Mouse (Mus musculus) midbrain, embryonic 14.5 days (tissue): ENCODE measurements at regions not wholly inside any gene's neighbourhood (a gene's known extent, or its start where the extent isn't known, plus 50 kb on each side); places are given as distances from the start of the nearest gene placed in this dataset.

Experiments used
- ATAC-seq: fragments of 200-750 bp; cut with Nextera tagmentation; 2 replicates; pipeline ENCODE4 v1.8.0; 2017; ENCODE audit warnings: moderate number of reproducible peaks, moderate library complexity; ENCODE audit not compliant: low FRiP score, low TSS enrichment
- DNase-seq: peaks from one replicate; pipeline ENCODE4 v3.0.0-alpha.2; 2015
- H3K27ac ChIP-seq: fragments of 300-500 bp; sonication (generic); replicated peaks from 2 replicates; pipeline ENCODE4 v1.5.1; 2014; ENCODE audit warnings: mild to moderate bottlenecking, low read depth, low read length, moderate library complexity
- H3K27me3 ChIP-seq: fragments of 300-500 bp; sonication (generic); 2 replicates; pipeline ENCODE4 v1.6.1; 2014; ENCODE audit warnings: low read length, control low read depth, mixed read lengths; ENCODE audit not compliant: control insufficient read depth, insufficient read depth
- H3K36me3 ChIP-seq: fragments of 300-500 bp; sonication (generic); 2 replicates; pipeline ENCODE4 v1.6.1; 2014; ENCODE audit warnings: low read length, control low read depth; ENCODE audit not compliant: control insufficient read depth, insufficient read depth
- H3K4me1 ChIP-seq: fragments of 300-500 bp; sonication (generic); 2 replicates; pipeline ENCODE4 v1.6.1; 2014; ENCODE audit warnings: mild to moderate bottlenecking, antibody characterized with exemption, low read length, control low read depth; ENCODE audit not compliant: control insufficient read depth, insufficient read depth
- H3K4me2 ChIP-seq: fragments of 300-500 bp; sonication (generic); 2 replicates; pipeline ENCODE4 v1.6.1; 2014; ENCODE audit warnings: mild to moderate bottlenecking, low read length, moderate library complexity
- H3K4me3 ChIP-seq: fragments of 300-500 bp; sonication (generic); replicated peaks from 2 replicates; pipeline ENCODE4 v1.5.1; 2014; ENCODE audit warnings: low read depth, low read length
- H3K9ac ChIP-seq: fragments of 300-500 bp; sonication (generic); replicated peaks from 2 replicates; pipeline ENCODE4 v1.6.1; 2014; ENCODE audit warnings: mild to moderate bottlenecking, low read length, moderate library complexity
- H3K9me3 ChIP-seq: fragments of 300-500 bp; sonication (generic); 2 replicates; pipeline ENCODE4 v1.6.1; 2016; ENCODE audit warnings: low read length, control low read depth, mixed read lengths; ENCODE audit not compliant: control insufficient read depth
- WGBS: fragments of 180-500 bp; shearing (Covaris S2); extraction: QIAGEN DNeasy Blood & Tissue Kit; methylation state at CpG from one replicate; pipeline ENCODE4 v1.1.7; 2014; 5-methylcytosine and 5-hydroxymethylcytosine counted together

DNA sequence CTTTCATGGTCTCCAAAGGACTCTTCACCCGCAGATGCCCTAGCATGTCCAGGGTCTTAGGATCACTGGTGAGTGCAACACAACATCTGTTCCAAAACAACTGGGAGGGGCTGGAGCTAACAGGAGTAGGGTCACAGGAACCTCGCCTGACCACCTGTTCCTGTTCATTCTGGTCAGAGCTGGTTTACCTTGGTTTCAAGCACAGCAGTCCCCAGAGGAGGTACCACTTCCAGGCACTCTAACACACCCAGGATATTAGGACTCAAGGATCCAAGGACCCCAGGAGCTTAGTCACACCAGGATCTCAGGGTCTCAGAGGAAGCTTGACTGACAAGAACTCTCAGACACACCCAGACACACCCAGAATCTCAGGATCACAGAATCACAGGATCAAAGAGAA is 94.9 kb upstream of the Plscr5 start:
- no peak for DNase-seq
- no peak overlapping the region for H3K4me3 ChIP-seq
- no peaks in the 10 kb centered on the region for H3K36me3 ChIP-seq
- no peaks in the 10 kb centered on the region for H3K4me1 ChIP-seq
- no peak overlapping the region for H3K4me2 ChIP-seq
- 82% methylated on average over 2 of the region's 2 CpGs for WGBS
- H3K9ac ChIP-seq = no peak overlapping the region
- no peaks in the 10 kb centered on the region for H3K27me3 ChIP-seq
- H3K27ac ChIP-seq = no peak overlapping the region
- H3K9me3 ChIP-seq = no peaks in the 10 kb centered on the region
- no peak for ATAC-seq

DNA sequence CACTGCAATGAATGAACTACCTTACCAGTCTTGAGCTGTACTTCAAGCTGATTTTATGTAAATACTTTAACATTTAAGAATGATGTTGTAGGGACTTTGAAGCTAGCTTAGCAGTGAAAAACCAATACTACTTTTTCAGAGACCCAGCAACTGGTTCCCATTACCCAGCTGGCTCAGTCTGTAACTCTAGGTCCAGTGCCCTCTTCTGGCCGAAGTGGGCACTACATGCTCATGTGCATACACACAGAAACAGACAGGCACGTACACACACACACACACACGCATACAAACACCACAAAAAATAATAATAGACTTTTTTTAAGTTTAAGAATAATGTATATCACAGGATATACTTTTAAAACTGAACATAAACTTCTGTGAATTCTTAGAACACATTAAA is 63.2 kb upstream of the Plscr5 start:
- no peaks in the 10 kb centered on the region for H3K9me3 ChIP-seq
- H3K36me3 ChIP-seq = no peaks in the 10 kb centered on the region
- WGBS = 93% methylated on average over 3 of the region's 3 CpGs
- H3K27ac ChIP-seq = no peak overlapping the region
- H3K4me2 ChIP-seq = no peak overlapping the region
- ATAC-seq (no peak), DNase-seq (no peak)
- no peak overlapping the region for H3K9ac ChIP-seq
- no peak overlapping the region for H3K4me3 ChIP-seq
- H3K27me3 ChIP-seq = no peaks in the 10 kb centered on the region
- no peaks in the 10 kb centered on the region for H3K4me1 ChIP-seq

DNA sequence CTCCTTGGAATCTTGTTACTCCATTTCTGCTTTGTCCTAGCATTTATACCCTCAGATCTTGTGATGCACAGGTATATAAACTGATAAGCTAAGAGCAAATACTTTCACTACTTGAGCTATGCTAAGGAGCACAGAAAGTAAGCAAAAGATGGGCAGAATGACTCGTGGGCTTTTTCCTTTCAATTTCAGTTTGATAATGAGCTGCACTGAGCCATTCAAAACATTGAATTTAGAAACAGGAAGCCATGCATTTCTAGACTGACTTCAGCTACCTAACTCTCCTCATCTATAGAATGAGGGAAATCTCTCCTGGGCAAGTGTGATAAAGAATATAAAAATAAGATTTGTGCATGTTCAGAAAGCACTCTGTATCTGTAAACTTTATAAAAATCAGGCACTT is 62.3 kb upstream of the Plscr5 start:
- no peak overlapping the region for H3K27ac ChIP-seq
- DNase-seq = no peak
- H3K4me1 ChIP-seq = no peaks in the 10 kb centered on the region
- H3K4me2 ChIP-seq = no peak overlapping the region
- H3K9ac ChIP-seq = no peak overlapping the region
- no peaks in the 10 kb centered on the region for H3K27me3 ChIP-seq
- WGBS = 78% methylated on average over 1 of the region's 1 CpGs
- no peaks in the 10 kb centered on the region for H3K36me3 ChIP-seq
- H3K4me3 ChIP-seq = no peak overlapping the region
- H3K9me3 ChIP-seq = no peaks in the 10 kb centered on the region
- ATAC-seq = no peak

DNA sequence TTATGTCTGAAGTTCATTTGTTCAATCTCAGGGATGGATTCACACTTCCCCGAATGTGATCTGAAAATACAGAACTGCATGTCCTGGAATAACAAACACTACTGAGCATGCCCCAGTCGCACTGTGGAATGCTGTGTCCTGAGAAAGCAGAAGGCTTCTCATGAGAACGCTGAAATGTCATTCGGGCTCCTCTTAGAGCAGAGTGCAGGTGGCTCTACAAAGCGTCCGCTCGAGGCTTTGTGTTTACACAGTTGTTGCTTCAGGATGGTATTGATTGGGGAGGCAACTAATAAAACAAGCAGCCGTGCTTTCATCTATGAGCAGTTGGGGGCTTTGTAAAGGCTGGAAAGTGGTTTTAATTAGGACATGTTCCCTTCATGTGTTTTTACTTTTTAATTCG is 60.3 kb upstream of the Plscr5 start:
- H3K27me3 ChIP-seq = no peaks in the 10 kb centered on the region
- ATAC-seq = no peak
- H3K4me2 ChIP-seq = no peak overlapping the region
- no peak overlapping the region for H3K4me3 ChIP-seq
- H3K4me1 ChIP-seq = no peaks in the 10 kb centered on the region
- no peaks in the 10 kb centered on the region for H3K36me3 ChIP-seq
- peak; percentile 45 for DNase-seq
- no peaks in the 10 kb centered on the region for H3K9me3 ChIP-seq
- H3K9ac ChIP-seq = no peak overlapping the region
- 46% methylated on average over 9 of the region's 9 CpGs for WGBS
- H3K27ac ChIP-seq = no peak overlapping the region

DNA sequence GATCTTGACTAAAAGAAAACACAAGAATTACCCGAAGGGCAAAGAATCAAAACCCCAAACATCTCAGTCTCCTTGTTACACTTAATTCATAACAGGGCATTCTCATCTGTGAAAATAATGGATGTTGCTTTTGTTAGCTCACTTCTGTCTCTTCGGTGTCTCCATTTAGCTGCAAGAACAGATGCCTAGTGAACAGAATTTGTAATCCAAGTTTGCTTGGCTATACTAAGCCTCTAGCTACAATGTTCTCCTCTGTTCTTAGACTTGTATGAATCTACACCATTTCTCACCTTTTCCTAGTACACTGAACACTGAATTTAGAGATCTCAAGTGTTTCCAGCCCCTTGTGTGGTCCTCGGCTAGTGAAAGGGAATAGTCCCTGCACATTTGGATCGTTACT is 50.8 kb upstream of the Plscr5 start:
- WGBS = 93% methylated on average over 4 of the region's 4 CpGs
- Histone ChIP-seq H3K9me3 (no peaks in the 10 kb centered on the region), H3K4me3 (no peak overlapping the region)

More for the DNA sequence above, 50.8 kb upstream of the Plscr5 start:
- no peaks in the 10 kb centered on the region for H3K27me3 ChIP-seq
- H3K9ac ChIP-seq = no peak overlapping the region
- H3K4me1 ChIP-seq = no peaks in the 10 kb centered on the region
- H3K36me3 ChIP-seq = no peaks in the 10 kb centered on the region
- no peak for DNase-seq
- ATAC-seq = no peak
- no peak overlapping the region for H3K27ac ChIP-seq
- no peak overlapping the region for H3K4me2 ChIP-seq
